Mouse (Mus musculus): ENCODE results near the gene Fscb. TPM values are rescaled to one million over a fixed set of nuclear protein-coding genes. Genes with fewer than 3 reads are reported as not detected.

The Fscb gene
- total RNA-seq (2014; rRNA removed) (not detected in 2 replicates), polyA plus RNA-seq (2015; fragmentation: Nextera tagmentation; extraction: Ambion mirVana) (not detected in 2 replicates)

DNA sequence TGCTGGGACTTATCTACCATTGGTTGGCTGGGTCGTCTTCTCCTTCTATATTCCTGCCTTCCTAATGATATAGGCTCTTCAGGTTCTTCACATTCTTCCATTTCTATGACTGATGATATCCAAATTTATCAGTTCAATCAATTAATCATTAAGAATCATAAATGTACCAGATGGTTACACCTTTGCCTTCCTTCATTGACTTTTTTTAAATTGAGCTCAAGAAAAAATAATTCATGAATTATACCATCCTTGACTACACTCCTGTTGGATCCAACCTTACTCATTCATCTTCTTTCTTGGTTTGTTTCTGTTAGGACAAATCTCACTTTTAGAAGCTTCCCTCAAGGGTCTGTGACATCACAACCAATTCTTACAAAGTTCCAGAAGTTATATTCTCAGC is at the start of gene Fscb:
Fscb (minus strand) TSS at position 101 of the 400 bp plus-strand sequence.
- no peaks in the 10 kb centered on the region for H3K27me3 ChIP-seq (ENCODE audit: insufficient read depth, low read length)
- H3K9me3 ChIP-seq (ENCODE audit: low read length) = no peaks in the 10 kb centered on the region
- no peak within 1 kb of the TSS for H3K9ac ChIP-seq
- no peaks in the 10 kb centered on the region for H3K36me3 ChIP-seq (ENCODE audit: insufficient read depth)
- 77% methylated on average over 1 of the region's 1 CpGs for WGBS
- H3K4me1 ChIP-seq (ENCODE audit: insufficient read depth) = no peaks in the 10 kb centered on the region
- TF ChIP-seq CTCF (IDR thresholded peaks at IDR 0.05; ENCODE audit: low read depth) = no peak
- ATAC-seq (no peak), DNase-seq (no peak)
- no peak within 1 kb of the TSS for H3K27ac ChIP-seq (ENCODE audit: low read depth, low read length)
- H3K4me3 ChIP-seq (ENCODE audit: low read depth, low read length) = no peak within 1 kb of the TSS
- no peak within 1 kb of the TSS for H3K4me2 ChIP-seq (ENCODE audit: low read depth)

DNA sequence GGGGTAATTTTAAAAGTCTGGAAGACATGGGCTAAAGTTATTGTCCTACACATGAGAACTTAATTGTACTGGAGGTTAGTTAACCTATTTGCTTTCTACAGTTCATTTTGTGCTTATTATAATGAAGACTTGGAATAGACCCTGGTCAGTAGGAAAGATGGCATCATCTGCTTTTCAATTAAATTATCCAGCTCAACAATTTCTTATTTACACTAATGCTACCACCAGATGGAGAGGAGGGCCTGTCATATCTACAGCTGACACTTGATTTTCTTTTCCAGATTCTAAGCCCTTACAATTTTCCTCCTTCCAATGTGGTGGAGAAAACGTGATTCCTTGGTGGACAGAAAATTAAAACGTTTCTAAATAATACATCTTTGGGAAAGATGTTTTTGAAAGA is 42.3 kb upstream of the Fscb start:
- Histone ChIP-seq H3K9me3 (ENCODE audit: low read length) (no peaks in the 10 kb centered on the region), H3K9ac (no peak overlapping the region), H3K36me3 (ENCODE audit: insufficient read depth) (no peaks in the 10 kb centered on the region), H3K4me1 (ENCODE audit: insufficient read depth) (no peaks in the 10 kb centered on the region), H3K27ac (ENCODE audit: low read depth, low read length) (no peak overlapping the region), H3K4me3 (ENCODE audit: low read depth, low read length) (no peak overlapping the region), H3K4me2 (ENCODE audit: low read depth) (no peak overlapping the region), H3K27me3 (ENCODE audit: insufficient read depth, low read length) (no peaks in the 10 kb centered on the region)
- DNase-seq = no peak
- no peak for ATAC-seq
- TF ChIP-seq CTCF (IDR thresholded peaks at IDR 0.05; ENCODE audit: low read depth) = no peak
- WGBS = 51% methylated on average over 2 of the region's 2 CpGs

DNA sequence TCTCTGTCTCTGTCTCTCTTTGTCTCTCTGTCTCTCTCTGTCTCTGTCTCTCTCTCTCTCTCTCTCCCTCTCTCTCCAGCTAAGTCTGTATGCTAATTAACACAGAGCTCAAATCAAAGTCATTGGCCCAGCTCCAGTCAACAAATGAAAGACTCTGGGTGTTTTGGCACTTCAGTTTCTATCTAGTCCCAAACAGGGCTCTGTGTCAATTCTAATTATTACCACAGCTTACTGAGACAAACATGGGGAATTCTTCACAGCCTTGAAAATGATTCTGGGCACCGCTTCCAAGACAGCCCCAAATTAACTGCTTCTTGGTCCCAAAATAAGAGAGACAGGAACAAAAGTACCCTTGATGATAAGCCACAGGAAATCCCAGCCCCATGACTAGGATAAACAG is 38.9 kb upstream of the Fscb start:
- Histone ChIP-seq H3K4me1 (ENCODE audit: insufficient read depth) (no peaks in the 10 kb centered on the region), H3K27me3 (ENCODE audit: insufficient read depth, low read length) (no peaks in the 10 kb centered on the region), H3K27ac (ENCODE audit: low read depth, low read length) (no peak overlapping the region), H3K9ac (no peak overlapping the region), H3K4me2 (ENCODE audit: low read depth) (no peak overlapping the region), H3K4me3 (ENCODE audit: low read depth, low read length) (no peak overlapping the region), H3K36me3 (ENCODE audit: insufficient read depth) (no peaks in the 10 kb centered on the region), H3K9me3 (ENCODE audit: low read length) (no peaks in the 10 kb centered on the region)
- DNase-seq = peak; percentile 69
- TF ChIP-seq CTCF (IDR thresholded peaks at IDR 0.05; ENCODE audit: low read depth) = no peak
- ATAC-seq = peak; percentile 81
- 28% methylated on average over 1 of the region's 1 CpGs for WGBS

DNA sequence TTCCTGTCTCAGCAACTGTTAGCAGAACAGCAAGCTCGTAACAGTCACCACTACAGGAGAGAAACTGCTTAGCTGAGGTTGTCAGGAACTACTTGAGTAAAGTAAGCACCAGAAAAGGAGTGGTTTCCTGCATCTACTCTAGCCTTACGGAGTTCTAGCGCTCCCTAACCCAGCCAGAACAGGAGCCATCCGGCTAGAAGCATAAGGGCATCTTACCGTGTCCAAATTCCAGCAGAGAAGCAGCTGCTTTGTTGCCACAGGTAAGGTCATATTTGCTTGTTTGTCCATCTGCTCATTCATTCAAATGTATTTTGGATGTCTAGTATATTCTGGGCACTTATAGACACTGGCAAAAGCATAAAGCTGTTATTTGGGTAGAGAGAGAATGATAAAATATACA is 23.2 kb upstream of the Fscb start:
- 84% methylated on average over 5 of the region's 5 CpGs for WGBS
- no peak for DNase-seq

DNA sequence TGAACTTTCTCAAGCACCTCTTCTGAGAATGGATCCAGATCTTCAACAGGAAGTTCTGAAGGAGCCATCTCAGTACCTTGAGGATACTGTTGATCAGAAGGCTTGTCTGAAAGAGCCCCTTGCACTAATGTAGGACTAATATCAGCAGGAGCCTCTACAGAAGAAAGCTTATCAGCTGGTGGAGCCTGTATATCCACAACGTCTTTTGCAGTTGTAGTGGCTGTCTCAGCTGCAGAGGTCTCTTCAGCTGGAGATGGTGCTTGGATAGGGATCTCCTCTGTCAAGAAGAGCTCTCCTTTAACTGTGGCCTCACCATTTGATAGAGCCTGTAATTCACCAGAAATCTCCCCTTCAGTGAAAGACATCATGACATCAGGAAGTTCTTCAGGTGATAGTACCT is 875 bp downstream of the Fscb start:
- Histone ChIP-seq H3K27ac (ENCODE audit: low read depth, low read length) (no peak overlapping the region), H3K4me1 (ENCODE audit: insufficient read depth) (no peaks in the 10 kb centered on the region), H3K9me3 (ENCODE audit: low read length) (no peaks in the 10 kb centered on the region), H3K9ac (no peak overlapping the region), H3K4me3 (ENCODE audit: low read depth, low read length) (no peak overlapping the region), H3K36me3 (ENCODE audit: insufficient read depth) (no peaks in the 10 kb centered on the region), H3K4me2 (ENCODE audit: low read depth) (no peak overlapping the region), H3K27me3 (ENCODE audit: insufficient read depth, low read length) (no peaks in the 10 kb centered on the region)
- DNase-seq = no peak
- ATAC-seq = no peak
- no peak for TF ChIP-seq CTCF (IDR thresholded peaks at IDR 0.05; ENCODE audit: low read depth)
- WGBS = 79% methylated on average over 1 of the region's 1 CpGs

More for the DNA sequence above, 23.2 kb upstream of the Fscb start:
- TF ChIP-seq CTCF (IDR thresholded peaks at IDR 0.05; ENCODE audit: low read depth) = no peak
- Histone ChIP-seq H3K4me3 (ENCODE audit: low read depth, low read length) (no peak overlapping the region), H3K4me2 (ENCODE audit: low read depth) (no peak overlapping the region), H3K4me1 (ENCODE audit: insufficient read depth) (no peaks in the 10 kb centered on the region), H3K9ac (no peak overlapping the region), H3K9me3 (ENCODE audit: low read length) (no peaks in the 10 kb centered on the region), H3K27me3 (ENCODE audit: insufficient read depth, low read length) (no peaks in the 10 kb centered on the region), H3K36me3 (ENCODE audit: insufficient read depth) (no peaks in the 10 kb centered on the region), H3K27ac (ENCODE audit: low read depth, low read length) (no peak overlapping the region)
- ATAC-seq = no peak

GRCm38 (mm10) chr12:64473136-64473535 is 1.4 kb downstream of the Fscb start:
- no peaks in the 10 kb centered on the region for H3K27me3 ChIP-seq (ENCODE audit: insufficient read depth, low read length)
- ATAC-seq = no peak
- TF ChIP-seq CTCF (IDR thresholded peaks at IDR 0.05; ENCODE audit: low read depth) = no peak
- no peaks in the 10 kb centered on the region for H3K36me3 ChIP-seq (ENCODE audit: insufficient read depth)
- H3K4me3 ChIP-seq (ENCODE audit: low read depth, low read length) = no peak overlapping the region
- no peak overlapping the region for H3K4me2 ChIP-seq (ENCODE audit: low read depth)
- H3K27ac ChIP-seq (ENCODE audit: low read depth, low read length) = no peak overlapping the region
- H3K4me1 ChIP-seq (ENCODE audit: insufficient read depth) = no peaks in the 10 kb centered on the region
- no peak overlapping the region for H3K9ac ChIP-seq
- H3K9me3 ChIP-seq (ENCODE audit: low read length) = no peaks in the 10 kb centered on the region
- 88% methylated on average over 1 of the region's 1 CpGs for WGBS
- no peak for DNase-seq

DNA sequence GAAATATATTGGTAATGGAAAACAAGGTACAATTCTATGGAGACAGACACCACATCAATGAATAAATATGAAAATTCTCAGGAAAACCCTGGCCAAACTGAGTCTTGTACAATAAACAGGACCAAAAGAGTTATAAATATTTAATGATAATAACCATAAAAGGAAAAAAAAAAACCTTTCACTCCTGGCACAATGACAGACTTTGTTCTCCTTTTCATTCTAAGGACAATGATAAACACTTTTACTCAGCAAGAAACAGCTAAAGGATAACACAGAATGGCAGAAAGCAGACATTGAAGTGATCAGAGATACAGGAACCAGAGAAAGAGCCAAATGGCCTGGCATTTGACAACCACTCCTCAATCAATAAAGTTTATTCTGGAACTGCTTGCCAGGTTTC is 19.3 kb downstream of the Fscb start:
- no peak for DNase-seq
- no peaks in the 10 kb centered on the region for H3K4me1 ChIP-seq (ENCODE audit: insufficient read depth)
- H3K27ac ChIP-seq (ENCODE audit: low read depth, low read length) = no peak overlapping the region
- H3K9ac ChIP-seq = no peak overlapping the region
- no peak overlapping the region for H3K4me2 ChIP-seq (ENCODE audit: low read depth)
- H3K36me3 ChIP-seq (ENCODE audit: insufficient read depth) = no peaks in the 10 kb centered on the region
- no peak for TF ChIP-seq CTCF (IDR thresholded peaks at IDR 0.05; ENCODE audit: low read depth)
- H3K27me3 ChIP-seq (ENCODE audit: insufficient read depth, low read length) = no peaks in the 10 kb centered on the region
- no peak overlapping the region for H3K4me3 ChIP-seq (ENCODE audit: low read depth, low read length)
- no peaks in the 10 kb centered on the region for H3K9me3 ChIP-seq (ENCODE audit: low read length)
- no peak for ATAC-seq

GRCm38 (mm10) chr12:64449911-64450310 is 24.6 kb downstream of the Fscb start:
- H3K4me1 ChIP-seq (ENCODE audit: insufficient read depth) = no peaks in the 10 kb centered on the region
- no peaks in the 10 kb centered on the region for H3K36me3 ChIP-seq (ENCODE audit: insufficient read depth)
- 76% methylated on average over 9 of the region's 9 CpGs for whole genome bisulfite sequencing
- no peaks in the 10 kb centered on the region for H3K9me3 ChIP-seq (ENCODE audit: low read length)
- no peak for TF ChIP-seq CTCF (IDR thresholded peaks at IDR 0.05; ENCODE audit: low read depth)
- no peak overlapping the region for H3K9ac ChIP-seq
- H3K27me3 ChIP-seq (ENCODE audit: insufficient read depth, low read length) = no peaks in the 10 kb centered on the region
- no peak overlapping the region for H3K4me3 ChIP-seq (ENCODE audit: low read depth, low read length)
- DNase-seq = no peak
- no peak for ATAC-seq
- no peak overlapping the region for H3K4me2 ChIP-seq (ENCODE audit: low read depth)
- no peak overlapping the region for H3K27ac ChIP-seq (ENCODE audit: low read depth, low read length)
